Mouse (Mus musculus) G1E (cell line): ENCODE measurements at regions not wholly inside any gene's neighbourhood (a gene's known extent, or its start where the extent isn't known, plus 50 kb on each side); places are given as distances from the start of the nearest gene placed in this dataset.

Experiments used
- ATAC-seq: 2 replicates; pipeline ENCODE4 v1.8.0; 2016; ENCODE audit warnings: mild to moderate bottlenecking; ENCODE audit not compliant: insufficient number of reproducible peaks, poor library complexity, low FRiP score, severe bottlenecking; ENCODE audit errors: extremely low read depth
- DNase-seq: peaks from one replicate; pipeline ENCODE4 v3.0.0; 2012; ENCODE audit warnings: low spot score
- H3K27me3 ChIP-seq: 2 replicates; pipeline ENCODE4 v1.6.1; 2012; ENCODE audit warnings: mild to moderate bottlenecking, low read length, inconsistent platforms; ENCODE audit not compliant: insufficient read depth
- H3K36me3 ChIP-seq: replicated peaks from 2 replicates; pipeline ENCODE3; 2012; ENCODE audit warnings: mild to moderate bottlenecking, inconsistent platforms
- H3K4me1 ChIP-seq: 2 replicates; pipeline ENCODE4 v1.6.1; 2012; ENCODE audit warnings: low read depth, low read length, inconsistent platforms, mixed read lengths; ENCODE audit not compliant: insufficient read depth
- H3K4me3 ChIP-seq: 2 replicates; pipeline ENCODE4 v1.5.1; 2012; ENCODE audit warnings: low read depth, mild to moderate bottlenecking, inconsistent platforms, low read length, moderate library complexity, mixed read lengths
- H3K9me3 ChIP-seq: replicated peaks from 2 replicates; pipeline ENCODE4 v1.6.1; 2012; ENCODE audit warnings: inconsistent platforms
- CTCF ChIP-seq: IDR thresholded peaks from 2 replicates; pipeline ENCODE4 v1.5.1; 2012; ENCODE audit warnings: low read depth, low read length, inconsistent platforms, mixed read lengths
- GATA1 ChIP-seq: IDR thresholded peaks from 2 replicates; pipeline ENCODE4 v1.6.1; 2012; ENCODE audit warnings: borderline replicate concordance, low read length, inconsistent platforms, mixed read lengths
- GATA2 ChIP-seq: IDR thresholded peaks from 2 replicates; pipeline ENCODE4 v1.6.1; 2012; ENCODE audit warnings: low read depth, low read length, inconsistent platforms, borderline replicate concordance
- POLR2AphosphoS5 ChIP-seq: IDR thresholded peaks from 2 replicates; pipeline ENCODE4 v1.6.1; 2012; ENCODE audit warnings: low read depth, low read length, inconsistent platforms; ENCODE audit not compliant: insufficient replicate concordance
- TAL1 ChIP-seq: conservative IDR thresholded peaks from 2 replicates; pipeline ENCODE4 v1.6.1; 2012; ENCODE audit warnings: low read depth, low read length, inconsistent platforms, mixed read lengths

- Histone ChIP-seq H3K9me3 (peaks cover 12% of the 10 kb centered on the region; the same call in 1 of the 2 replicates), H3K4me1 (no peaks in the 10 kb centered on the region), H3K27me3 (no peaks in the 10 kb centered on the region), H3K4me3 (no peak overlapping the region), H3K36me3 (no peaks in the 10 kb centered on the region)
- DNase-seq (no peak), ATAC-seq (no peak)
- TF ChIP-seq CTCF: no peak
- TF ChIP-seq TAL1: no peak
- TF ChIP-seq GATA2: no peak
- no peak for TF ChIP-seq POLR2AphosphoS5
- no peak for TF ChIP-seq GATA1
Measured at GRCm38 (mm10) chr2:159832488-159833113, 501.4 kb downstream of the Gm826 start.

GRCm38 (mm10) chr2:159826417-159826816 is 507.5 kb downstream of the Gm826 start:
- ATAC-seq (no peak), DNase-seq (no peak)
- Histone ChIP-seq H3K27me3 (no peaks in the 10 kb centered on the region), H3K36me3 (no peaks in the 10 kb centered on the region), H3K4me1 (no peaks in the 10 kb centered on the region), H3K9me3 (peaks cover 5% of the 10 kb centered on the region; the same call in 1 of the 2 replicates), H3K4me3 (no peak overlapping the region)
- TF ChIP-seq POLR2AphosphoS5 (no peak), GATA1 (no peak), GATA2 (no peak), TAL1 (no peak), CTCF (no peak)

DNA sequence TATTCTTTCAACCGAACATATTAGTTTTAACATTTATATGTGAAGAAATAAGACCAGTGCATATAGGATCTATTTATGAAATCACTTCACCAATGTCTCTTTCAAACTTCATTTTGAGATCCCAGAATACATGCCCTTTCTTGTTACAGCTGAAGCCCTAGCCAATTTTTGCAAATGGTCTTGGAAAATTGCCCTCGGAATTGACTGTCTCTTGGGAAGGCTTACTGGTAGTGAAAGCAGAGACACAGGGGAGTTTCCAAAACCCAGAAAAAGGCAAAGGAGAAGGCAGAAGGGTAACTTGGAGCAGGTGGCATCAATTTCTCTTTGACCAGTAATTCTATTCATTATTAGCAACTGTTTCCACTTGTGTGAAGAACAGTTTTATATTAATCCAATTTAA is 515.4 kb downstream of the Gm826 start:
- ATAC-seq (no peak), DNase-seq (no peak)
- Histone ChIP-seq H3K9me3 (peaks cover 15% of the 10 kb centered on the region), H3K36me3 (no peaks in the 10 kb centered on the region), H3K27me3 (no peaks in the 10 kb centered on the region), H3K4me1 (no peaks in the 10 kb centered on the region), H3K4me3 (no peak overlapping the region)
- TF ChIP-seq TAL1: no peak
- no peak for TF ChIP-seq GATA1
- no peak for TF ChIP-seq CTCF

DNA sequence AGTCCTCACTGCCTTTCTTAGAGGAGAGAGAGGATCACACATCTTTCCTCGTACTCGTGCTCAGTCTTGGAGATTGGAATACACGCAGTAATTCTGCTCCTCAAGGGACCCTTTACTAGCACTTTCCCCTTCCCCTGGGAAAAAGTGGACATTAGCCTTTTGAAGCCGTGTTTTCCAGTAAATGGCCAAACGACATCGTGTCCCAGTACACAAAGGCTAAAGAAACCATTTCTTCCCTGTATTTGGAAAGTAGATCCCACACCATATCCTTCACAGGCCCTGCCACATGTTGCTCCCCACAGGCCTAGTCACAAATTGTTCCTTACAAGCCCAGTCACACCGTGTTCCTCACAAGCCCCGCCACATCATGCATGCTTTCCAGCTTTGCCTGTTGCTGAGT is 517.6 kb downstream of the Gm826 start:
- Histone ChIP-seq H3K9me3 (peaks cover 13% of the 10 kb centered on the region), H3K27me3 (no peaks in the 10 kb centered on the region), H3K4me3 (no peak overlapping the region), H3K36me3 (no peaks in the 10 kb centered on the region), H3K4me1 (no peaks in the 10 kb centered on the region)
- DNase-seq (no peak), ATAC-seq (no peak)
- no peak for TF ChIP-seq GATA2
- no peak for TF ChIP-seq GATA1
- TF ChIP-seq POLR2AphosphoS5: no peak
- TF ChIP-seq TAL1: no peak
